Mouse (Mus musculus): ENCODE data around the gene Nfe2l2. TPM values are rescaled to one million over a fixed set of nuclear protein-coding genes. Genes with fewer than 3 reads are reported as not detected.

Nfe2l2 gene
- polyA plus RNA-seq, 1 experiment from 2014 or later, result 11.5 TPM

DNA sequence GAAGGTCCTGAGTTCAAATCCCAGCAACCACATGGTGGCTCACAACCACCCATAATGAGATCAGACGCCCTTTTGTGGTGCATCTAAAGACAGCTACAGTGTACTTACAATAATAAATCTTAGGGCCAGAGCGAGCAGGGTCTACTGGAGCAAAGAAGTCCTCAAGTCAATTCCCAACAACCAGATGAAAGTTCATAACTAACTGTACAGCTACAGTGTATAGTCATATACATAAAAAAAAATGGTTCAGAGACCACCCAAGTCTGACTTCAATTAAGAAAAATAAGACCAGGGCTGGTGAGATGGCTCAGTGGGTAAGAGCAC is 33.1 kb downstream of the Nfe2l2 start:
- no peak overlapping the region for H3K9ac ChIP-seq
- H3K4me1 ChIP-seq, result no peaks in the 10 kb centered on the region
- 0 out of 2 replicates have a peak, but pooled peaks cover 3% of the 10 kb centered on the region for H3K36me3 ChIP-seq (replicated peaks)
- no peaks in the 10 kb centered on the region for H3K9me3 ChIP-seq
- H3K4me2 ChIP-seq, result no peak overlapping the region
- H3K27ac ChIP-seq, result no peak overlapping the region
- WGBS, result 96% methylated on average over 2 of the region's 2 CpGs
- no peaks in the 10 kb centered on the region for H3K27me3 ChIP-seq (replicated peaks)
- no peak overlapping the region for H3K4me3 ChIP-seq
- no peak for ATAC-seq (replicated peaks)

DNA sequence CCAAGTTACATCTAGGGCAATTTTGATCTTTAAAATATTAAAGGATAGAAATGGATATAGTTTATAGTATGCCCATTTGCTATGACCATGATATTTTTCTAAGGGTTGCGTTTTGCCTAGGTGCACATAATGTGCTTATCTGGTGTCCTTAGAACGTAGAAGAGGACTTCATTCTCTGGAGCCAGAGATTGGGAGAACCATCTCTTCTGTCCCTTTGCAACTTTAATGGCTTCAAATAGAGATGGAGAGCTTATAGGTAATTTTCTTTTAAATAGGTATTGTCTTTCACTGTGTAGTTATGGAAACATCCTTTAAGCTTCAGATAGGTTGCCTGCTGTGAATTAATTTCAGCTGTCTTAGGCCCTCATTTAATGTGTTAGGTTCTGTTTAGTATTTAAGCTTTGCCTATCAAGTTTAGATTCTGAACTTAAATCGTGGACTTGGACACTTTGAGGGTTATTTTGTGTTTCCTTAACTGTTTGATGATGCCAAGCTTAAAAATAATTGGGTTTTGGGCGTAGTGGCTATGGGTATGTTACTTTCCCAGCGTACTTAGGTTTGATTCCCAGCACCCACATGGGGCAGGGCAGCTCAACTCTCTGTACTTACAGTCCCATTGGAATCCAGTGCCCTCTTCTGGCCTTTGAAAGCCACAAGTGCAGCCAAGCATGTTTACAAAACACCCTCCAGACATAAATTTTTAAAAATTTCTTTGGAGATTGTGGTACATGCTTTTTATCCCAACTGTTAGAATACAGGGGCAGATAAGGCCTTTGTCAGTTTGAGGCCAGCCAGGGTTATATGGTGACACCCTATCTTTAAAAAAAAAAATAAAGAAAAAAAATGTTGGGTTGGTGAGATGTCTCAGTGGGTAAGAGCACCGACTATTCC is 33.8 kb downstream of the Nfe2l2 start:
- Histone ChIP-seq H3K27me3 (replicated peaks) (no peaks in the 10 kb centered on the region), H3K4me1 (no peaks in the 10 kb centered on the region), H3K4me3 (no peak overlapping the region), H3K36me3 (replicated peaks) (0 out of 2 replicates have a peak, but pooled peaks cover 3% of the 10 kb centered on the region), H3K4me2 (no peak overlapping the region), H3K27ac (no peak overlapping the region), H3K9ac (no peak overlapping the region), H3K9me3 (no peaks in the 10 kb centered on the region)
- ATAC-seq (replicated peaks), result no peak
- WGBS, result 86% methylated on average over 6 of the region's 6 CpGs

DNA sequence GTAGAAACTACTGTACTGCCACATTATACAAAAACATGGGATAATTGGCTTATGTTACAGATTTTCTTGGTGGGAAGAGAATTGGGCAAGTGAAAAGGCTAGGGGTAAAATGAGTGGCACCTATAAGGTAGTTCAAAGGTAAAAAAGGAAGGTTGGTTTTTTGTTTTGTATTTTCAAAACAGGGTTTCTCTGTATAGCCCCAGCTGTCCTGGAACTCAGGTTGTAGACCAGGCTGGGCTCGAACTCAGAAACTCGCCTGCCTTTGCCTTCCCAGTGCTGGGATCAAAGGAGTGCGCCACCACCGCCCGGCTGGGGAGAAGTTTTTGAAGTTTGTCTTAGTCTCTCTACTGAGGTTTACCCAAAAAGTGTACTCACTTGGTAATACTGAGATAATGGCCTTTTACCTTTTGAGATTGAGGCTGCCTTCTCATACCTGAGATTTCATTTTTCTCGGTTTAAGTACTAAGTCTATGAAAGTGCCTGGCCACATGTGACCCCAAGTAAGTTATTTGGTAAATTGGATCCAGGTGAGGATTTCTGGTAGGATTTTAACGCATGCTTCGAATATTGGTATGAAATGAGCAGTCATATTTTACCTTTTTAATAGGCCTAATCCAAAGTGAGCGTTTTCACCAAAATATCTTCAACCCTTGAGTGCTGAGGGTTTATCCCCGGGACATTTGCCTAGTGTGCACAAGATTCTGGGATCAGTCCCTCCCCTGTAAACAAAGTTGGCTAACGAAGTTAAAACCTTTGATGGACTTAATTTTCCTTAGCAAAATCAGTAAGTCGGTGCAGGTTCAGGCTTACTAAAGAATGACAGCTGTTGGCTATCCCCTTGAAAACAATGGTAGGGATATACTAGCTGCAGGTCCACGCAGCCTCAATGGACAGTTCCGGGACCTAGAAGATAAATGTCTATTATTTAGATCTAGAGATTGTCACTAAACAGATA is 34.7 kb downstream of the Nfe2l2 start:
- H3K4me3 ChIP-seq, result no peak overlapping the region
- 44% methylated on average over 14 of the region's 14 CpGs for WGBS

GRCm38 (mm10) chr2:75661106-75661505 is 43.3 kb downstream of the Nfe2l2 start:
- H3K36me3 ChIP-seq (replicated peaks), result peaks cover 26% of the 10 kb centered on the region
- 0 out of 2 replicates have a peak overlapping the region, but pooled peaks have one; percentile 73 for H3K9ac ChIP-seq
- H3K4me3 ChIP-seq, result peak overlapping the region; percentile 64
- no peak overlapping the region for H3K27ac ChIP-seq
- H3K4me2 ChIP-seq, result peak overlapping the region; percentile 64
- WGBS, result 30% methylated on average over 2 of the region's 2 CpGs
- ATAC-seq (replicated peaks), result no peak
- no peaks in the 10 kb centered on the region for H3K9me3 ChIP-seq
- peaks cover 23% of the 10 kb centered on the region for H3K4me1 ChIP-seq
- no peaks in the 10 kb centered on the region for H3K27me3 ChIP-seq (replicated peaks)

More for the DNA sequence above, 34.7 kb downstream of the Nfe2l2 start:
- no peak for ATAC-seq (replicated peaks)
- Histone ChIP-seq H3K9ac (no peak overlapping the region), H3K4me2 (no peak overlapping the region), H3K27me3 (replicated peaks) (no peaks in the 10 kb centered on the region), H3K4me1 (no peaks in the 10 kb centered on the region), H3K9me3 (no peaks in the 10 kb centered on the region), H3K27ac (no peak overlapping the region), H3K36me3 (replicated peaks) (peaks cover 6% of the 10 kb centered on the region)

GRCm38 (mm10) chr2:75660255-75660948 is 44.0 kb downstream of the Nfe2l2 start:
- peak overlapping the region; percentile 99; the same call in 1 of the 2 replicates for H3K27ac ChIP-seq
- peak overlapping the region; percentile 64 for H3K4me2 ChIP-seq
- no peaks in the 10 kb centered on the region for H3K27me3 ChIP-seq (replicated peaks)
- H3K9me3 ChIP-seq, result no peaks in the 10 kb centered on the region
- H3K9ac ChIP-seq, result peak overlapping the region; percentile 73
- no peak for ATAC-seq (replicated peaks)
- peak overlapping the region; percentile 64 for H3K4me3 ChIP-seq
- WGBS, result 2% methylated on average over 15 of the region's 15 CpGs
- peaks cover 23% of the 10 kb centered on the region for H3K4me1 ChIP-seq
- H3K36me3 ChIP-seq (replicated peaks), result peaks cover 26% of the 10 kb centered on the region

- 0% methylated on average over 42 of the region's 47 CpGs for WGBS
- peak overlapping the region; percentile 64 for H3K4me2 ChIP-seq
- H3K27me3 ChIP-seq (replicated peaks), result no peaks in the 10 kb centered on the region
- peak overlapping the region; percentile 99 for H3K27ac ChIP-seq
- H3K9me3 ChIP-seq, result no peaks in the 10 kb centered on the region
- H3K36me3 ChIP-seq (replicated peaks), result peaks cover 21% of the 10 kb centered on the region
- peak overlapping the region; percentile 64 for H3K4me3 ChIP-seq
- H3K4me1 ChIP-seq, result peaks cover 23% of the 10 kb centered on the region
- peak overlapping the region; percentile 73 for H3K9ac ChIP-seq
- ATAC-seq (replicated peaks), result peak; percentile 80
Observed at GRCm38 (mm10) chr2:75659629-75659960, 44.8 kb downstream of the Nfe2l2 start.

GRCm38 (mm10) chr2:75658727-75659628 is 45.5 kb downstream of the Nfe2l2 start, which contains the start of gene Hnrnpa3:
Gene Hnrnpa3 (plus strand): TSS chr2:75659261.
- ATAC-seq (replicated peaks), result peak; percentile 96

GRCm38 (mm10) chr2:75657907-75658691 is 46.3 kb downstream of the Nfe2l2 start:
- no peaks in the 10 kb centered on the region for H3K9me3 ChIP-seq
- no peaks in the 10 kb centered on the region for H3K27me3 ChIP-seq (replicated peaks)
- ATAC-seq (replicated peaks), result peak; percentile 10; the same call in 1 of the 2 replicates
- H3K9ac ChIP-seq, result peak overlapping the region; percentile 82
- 3% methylated on average over 18 of the region's 18 CpGs for WGBS
- peaks cover 23% of the 10 kb centered on the region for H3K4me1 ChIP-seq
- peak overlapping the region; percentile 55 for H3K4me2 ChIP-seq
- H3K4me3 ChIP-seq, result peak overlapping the region; percentile 64
- H3K27ac ChIP-seq, result peak overlapping the region; percentile 99
- peaks cover 8% of the 10 kb centered on the region; the same call in 1 of the 2 replicates for H3K36me3 ChIP-seq (replicated peaks)

More at GRCm38 (mm10) chr2:75658727-75659628, 45.5 kb downstream of the Nfe2l2 start, which contains the start of gene Hnrnpa3:
- under 1% methylated on average over 79 of the region's 102 CpGs for whole genome bisulfite sequencing
- Histone ChIP-seq H3K36me3 (replicated peaks) (peaks cover 16% of the 10 kb centered on the region; the same call in 1 of the 2 replicates), H3K4me3 (peak within 1 kb of the TSS; percentile 64), H3K27me3 (replicated peaks) (no peaks in the 10 kb centered on the region), H3K9me3 (no peaks in the 10 kb centered on the region), H3K9ac (peak within 1 kb of the TSS; percentile 82), H3K4me1 (peaks cover 23% of the 10 kb centered on the region), H3K4me2 (peak within 1 kb of the TSS; percentile 64), H3K27ac (peak within 1 kb of the TSS; percentile 99)

DNA sequence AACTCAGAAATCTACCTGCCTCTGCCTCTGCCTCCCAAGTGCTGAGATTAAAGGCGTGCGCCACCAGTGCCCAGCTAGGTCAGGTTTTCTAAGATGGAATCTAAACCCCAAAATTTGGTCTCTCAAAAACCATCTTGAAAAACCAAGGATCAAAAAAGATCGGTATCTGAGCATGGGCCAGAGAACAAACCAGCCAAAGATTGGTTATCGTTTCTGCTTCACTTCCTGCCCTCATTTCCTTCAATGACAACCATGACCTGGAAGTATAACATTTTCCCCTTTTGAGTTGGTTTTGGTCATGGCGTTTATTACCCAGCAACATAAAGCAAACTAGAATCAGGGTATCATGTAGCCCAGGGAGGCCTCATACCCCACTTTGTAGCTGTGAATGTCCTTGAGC is 47.5 kb downstream of the Nfe2l2 start:
- peak overlapping the region; percentile 99; the same call in 1 of the 2 replicates for H3K27ac ChIP-seq
- H3K4me2 ChIP-seq, result no peak overlapping the region
- H3K4me3 ChIP-seq, result no peak overlapping the region
- no peaks in the 10 kb centered on the region for H3K27me3 ChIP-seq (replicated peaks)
- H3K9ac ChIP-seq, result no peak overlapping the region
- H3K9me3 ChIP-seq, result no peaks in the 10 kb centered on the region
- WGBS, result 96% methylated on average over 5 of the region's 5 CpGs
- no peaks in the 10 kb centered on the region for H3K36me3 ChIP-seq (replicated peaks)
- peaks cover 23% of the 10 kb centered on the region for H3K4me1 ChIP-seq
- ATAC-seq (replicated peaks), result no peak

DNA sequence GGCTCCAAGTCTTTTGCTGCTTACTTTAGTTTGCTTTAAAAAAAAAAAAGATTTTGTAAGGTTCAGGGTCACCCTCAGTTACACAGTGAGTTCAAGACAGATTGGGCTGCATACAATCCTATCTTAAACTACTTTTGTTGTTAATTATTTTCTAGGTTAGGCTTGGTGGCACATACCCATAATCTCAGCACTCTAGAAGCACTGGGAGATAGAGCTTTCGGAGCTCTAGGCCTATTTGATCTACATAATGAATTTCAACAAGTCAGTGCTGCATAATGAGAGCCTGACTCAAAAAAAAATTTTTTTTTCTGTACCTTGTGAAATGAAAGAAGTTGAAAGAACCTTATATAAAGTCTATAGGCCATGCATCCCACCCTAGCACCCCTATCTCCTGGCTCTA is 49.8 kb downstream of the Nfe2l2 start:
- no peak overlapping the region for H3K4me3 ChIP-seq
- ATAC-seq (replicated peaks), result no peak
- H3K27me3 ChIP-seq (replicated peaks), result no peaks in the 10 kb centered on the region
- no peaks in the 10 kb centered on the region for H3K36me3 ChIP-seq (replicated peaks)
- H3K27ac ChIP-seq, result no peak overlapping the region
- WGBS, result 80% methylated on average over 1 of the region's 1 CpGs
- H3K4me2 ChIP-seq, result no peak overlapping the region
- H3K9ac ChIP-seq, result no peak overlapping the region
- H3K4me1 ChIP-seq, result peaks cover 10% of the 10 kb centered on the region
- no peaks in the 10 kb centered on the region for H3K9me3 ChIP-seq
